Mouse (Mus musculus): Measurements from ENCODE around the gene Gpr156.

The Gpr156 gene

DNA sequence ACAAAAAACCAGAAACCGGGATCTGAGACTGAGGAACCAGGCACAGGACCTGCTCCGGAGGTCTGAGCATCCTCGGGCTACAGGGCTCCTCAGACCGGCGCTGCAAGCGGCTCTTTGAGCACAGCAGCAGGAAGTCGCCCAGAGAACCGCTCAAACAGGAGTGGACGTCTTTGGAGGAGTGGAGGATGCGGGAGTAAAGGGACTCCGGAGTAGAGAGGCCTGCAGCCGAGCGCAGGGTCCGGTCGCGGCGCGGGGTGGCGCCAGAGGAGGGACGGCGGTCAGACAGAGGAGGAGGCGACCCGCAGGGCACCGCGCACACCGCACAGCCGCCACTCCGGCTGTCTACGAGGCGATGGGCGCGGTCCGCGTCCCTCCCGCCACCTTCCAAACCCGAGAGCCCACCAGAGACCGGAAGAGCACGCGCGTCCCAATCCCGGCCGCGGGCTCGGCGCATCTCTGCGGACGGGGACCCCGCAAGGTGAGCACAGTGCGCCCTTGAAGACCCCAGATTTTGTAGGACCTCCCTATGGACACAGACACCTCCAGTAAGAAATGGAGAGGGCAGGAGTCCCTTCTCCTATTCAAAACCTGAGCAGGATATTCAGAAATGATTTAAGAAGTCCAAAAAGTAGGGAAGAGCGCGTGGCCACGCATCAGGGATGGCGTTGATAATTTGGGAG, at the start of gene Gpr156:
TSS of gene Gpr156 (plus strand) at position 359 of the 680 bp plus-strand sequence.
- peak; percentile 56 for DNase-seq

DNA sequence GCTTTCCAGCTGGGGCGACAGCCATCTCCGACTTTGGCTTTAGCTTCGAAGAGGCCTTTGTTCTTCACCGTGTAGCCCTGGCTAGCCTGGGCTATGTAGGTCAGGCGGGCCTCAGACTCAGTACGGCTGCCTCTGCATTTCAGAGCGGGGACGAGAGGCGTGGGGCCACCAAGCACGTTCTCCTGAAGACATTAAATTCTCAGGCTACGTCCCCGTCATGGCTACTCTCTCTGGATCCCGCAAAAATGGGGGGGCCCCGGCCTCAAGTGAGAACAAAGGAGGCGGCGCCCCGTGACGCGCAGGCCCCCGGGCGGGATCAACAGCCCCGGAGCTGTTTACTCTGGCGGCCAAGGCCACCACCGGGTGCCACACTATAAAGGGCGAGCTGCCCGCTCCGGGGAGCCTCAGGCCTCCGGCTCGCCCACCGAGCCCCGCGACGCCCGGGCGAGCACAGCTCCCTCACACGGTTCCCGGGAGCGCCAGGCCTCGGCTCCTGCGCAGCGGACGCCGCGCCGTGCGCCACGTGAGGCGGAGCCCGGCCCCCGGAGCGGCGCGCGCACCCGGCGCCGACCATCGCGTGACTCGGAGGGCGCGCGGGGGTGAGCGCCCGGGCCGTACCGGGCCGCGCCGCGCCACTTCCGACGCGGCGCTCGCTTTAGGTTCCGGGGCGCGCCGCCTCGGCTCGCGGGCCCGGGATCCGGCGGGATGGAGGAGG, 48.3 kb upstream of the Gpr156 start, which contains the start of gene Lrrc58:
TSS of gene Lrrc58 (plus strand) at position 599 of the 715 bp plus-strand sequence.
- peak; percentile 85 for DNase-seq

DNA sequence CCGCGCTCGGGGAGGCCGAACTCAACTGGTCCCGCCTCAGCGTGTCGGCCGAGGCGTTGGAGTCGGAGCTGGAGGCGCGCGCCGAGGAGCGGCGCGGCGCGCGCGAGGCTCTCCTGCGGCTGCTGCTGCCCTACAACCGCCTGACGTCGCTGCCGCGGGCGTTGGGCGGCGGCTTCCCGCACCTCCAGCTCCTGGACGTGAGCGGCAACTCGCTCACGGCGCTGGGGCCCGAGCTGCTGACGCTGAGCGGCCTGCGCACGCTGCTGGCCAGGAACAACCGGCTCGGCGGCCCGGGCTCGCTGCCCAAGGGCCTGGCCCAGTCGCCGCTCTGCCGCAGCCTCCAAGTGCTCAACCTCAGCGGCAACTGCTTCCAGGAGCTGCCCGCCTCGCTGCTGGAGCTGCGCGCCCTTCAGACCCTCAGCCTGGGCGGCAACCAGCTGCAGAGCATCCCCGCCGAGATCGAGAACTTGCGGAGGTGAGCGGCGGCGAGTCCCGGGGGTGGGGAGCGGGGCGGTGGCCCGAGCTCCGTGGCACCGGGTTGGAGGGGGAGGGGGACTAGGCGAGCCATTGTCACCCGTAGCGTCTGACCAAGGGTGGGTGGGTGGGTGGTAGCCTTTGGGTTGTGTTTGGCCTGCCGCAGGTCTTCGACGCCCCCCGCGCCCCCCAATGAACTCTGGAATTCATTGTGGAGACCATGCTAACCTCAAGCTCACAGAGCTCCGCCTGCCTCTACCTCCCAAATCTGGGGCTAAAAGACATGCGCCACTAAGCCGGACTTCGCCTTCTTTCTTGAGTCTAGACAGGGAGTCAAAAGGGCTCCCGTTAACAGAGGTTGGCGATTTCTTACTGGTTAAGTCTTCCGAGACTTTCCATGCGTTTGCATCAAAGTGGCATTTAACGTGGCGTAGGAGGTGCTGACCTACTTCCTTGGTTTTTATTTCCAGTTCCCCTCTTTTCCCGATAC, 47.5 kb upstream of the Gpr156 start:
- DNase-seq: peak; percentile 39

- no peak for DNase-seq
Measured at GRCm38 (mm10) chr16:37869470-37870231, 46.6 kb upstream of the Gpr156 start.

- DNase-seq: no peak
Measured at GRCm38 (mm10) chr16:37871112-37871715, 45.1 kb upstream of the Gpr156 start.

- no peak for DNase-seq
Measured at GRCm38 (mm10) chr16:37874501-37875235, 41.6 kb upstream of the Gpr156 start.

GRCm38 (mm10) chr16:37877406-37877805, 38.9 kb upstream of the Gpr156 start:
- no peak for DNase-seq

DNA sequence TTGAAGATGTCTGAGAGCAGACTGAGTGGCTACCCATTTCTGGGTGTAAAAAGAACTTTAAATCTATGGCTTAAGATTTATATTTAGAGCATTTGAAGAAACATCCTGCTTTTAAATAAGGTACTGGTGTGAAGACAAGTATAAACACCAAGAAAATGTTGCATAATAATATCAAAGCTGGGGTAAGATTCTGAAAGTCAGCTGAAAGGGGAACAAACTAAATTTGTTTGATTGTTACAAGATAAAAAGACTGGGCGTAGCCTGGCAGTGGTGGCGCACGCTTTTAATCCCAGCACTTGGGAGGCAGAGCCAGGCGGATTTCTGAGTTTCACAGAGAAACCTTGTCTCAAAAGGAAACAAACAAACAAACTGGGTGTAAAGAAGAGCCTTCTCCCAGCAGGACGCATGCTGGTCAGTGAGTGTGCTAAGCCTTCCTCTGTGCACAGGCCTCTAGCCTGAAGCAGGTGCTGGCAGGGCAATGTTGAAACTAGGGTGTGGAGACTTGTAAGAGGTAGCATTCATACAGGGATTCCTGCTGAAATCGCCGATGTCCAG, 37.3 kb upstream of the Gpr156 start:
- DNase-seq: no peak

GRCm38 (mm10) chr16:37879750-37880419, 36.4 kb upstream of the Gpr156 start:
- DNase-seq: no peak

- no peak for DNase-seq
Measured at GRCm38 (mm10) chr16:37881168-37881567, 35.1 kb upstream of the Gpr156 start.

GRCm38 (mm10) chr16:37888986-37889385, 27.3 kb upstream of the Gpr156 start:
- no peak for DNase-seq

DNA sequence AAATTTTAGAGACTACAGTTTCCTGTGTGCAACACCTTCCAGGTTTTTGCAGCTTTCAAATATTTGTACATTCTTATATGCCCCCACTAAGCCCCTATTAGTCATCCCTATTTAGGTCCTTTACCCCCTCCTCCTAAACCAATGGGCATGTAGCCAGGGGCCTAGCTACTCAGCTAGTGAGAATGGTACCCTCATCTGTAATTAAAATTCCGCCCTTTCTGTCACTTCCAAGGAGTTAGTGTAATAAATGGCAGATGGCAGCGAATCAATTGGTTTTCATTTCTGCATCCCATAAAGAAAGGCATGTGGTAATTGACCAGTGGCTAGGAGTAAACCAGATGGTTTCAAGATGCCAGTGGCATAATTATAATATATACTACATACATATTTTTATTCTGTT, 23.6 kb upstream of the Gpr156 start:
- DNase-seq: no peak

DNA sequence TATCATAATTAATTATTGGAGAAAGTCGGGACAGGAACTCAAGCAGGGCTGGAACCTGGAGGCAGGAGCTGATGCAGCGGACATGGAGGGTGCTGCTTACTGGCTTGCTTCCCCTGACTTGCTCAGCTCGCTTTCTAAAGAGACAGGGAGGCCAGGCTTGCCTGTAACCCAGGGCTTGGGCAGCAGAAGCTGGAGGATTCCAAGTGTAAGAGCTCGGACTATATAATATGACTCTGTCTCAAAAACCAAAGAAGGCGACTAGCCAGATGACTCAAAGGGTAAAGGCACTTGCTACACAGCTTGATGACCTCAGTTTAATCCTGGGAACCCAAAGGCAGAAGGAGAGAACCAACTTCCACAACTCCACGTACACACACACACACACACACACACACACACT, 22.9 kb upstream of the Gpr156 start:
- DNase-seq: no peak

DNA sequence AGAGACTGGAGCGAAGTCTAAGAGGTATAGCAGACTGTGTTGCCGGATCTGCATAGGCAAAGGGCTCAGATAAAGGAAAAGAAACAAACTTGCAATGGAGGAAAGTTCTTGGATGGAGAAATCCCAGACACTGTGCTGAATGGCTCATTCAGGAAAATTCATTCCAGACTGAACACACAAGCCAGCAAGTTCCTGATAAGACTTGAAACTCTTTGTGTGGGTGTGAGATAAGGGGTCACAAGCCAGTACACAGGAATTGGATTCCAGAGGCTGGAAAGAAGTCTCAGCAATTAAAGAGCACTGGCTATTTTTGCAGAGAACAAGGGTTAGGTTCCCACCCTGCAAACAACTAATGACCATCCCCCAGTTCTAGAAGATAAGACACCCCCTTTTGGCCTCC, 22.4 kb upstream of the Gpr156 start:
- DNase-seq: no peak

GRCm38 (mm10) chr16:37898790-37899189, 17.5 kb upstream of the Gpr156 start:
- DNase-seq: no peak

DNA sequence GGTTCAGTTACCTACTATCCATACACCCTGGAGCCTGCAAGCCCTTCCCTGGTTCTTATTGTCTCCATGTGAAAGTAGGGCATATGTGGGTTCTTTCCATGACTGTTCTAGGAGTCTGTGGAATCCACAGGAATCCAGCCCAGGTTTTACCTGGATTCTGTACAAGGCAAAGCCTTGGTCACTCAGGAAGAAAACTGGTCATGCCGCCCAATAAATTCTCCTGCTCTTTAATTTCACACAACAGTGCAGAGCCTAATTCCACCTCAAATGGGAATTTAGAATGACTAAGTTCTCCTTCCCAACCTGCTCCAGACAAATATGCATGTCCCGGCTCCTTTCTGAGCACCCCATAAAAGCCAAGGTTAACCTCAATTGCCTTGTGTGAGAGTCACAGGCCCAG, 16.9 kb upstream of the Gpr156 start:
- DNase-seq: no peak

- DNase-seq: no peak
Measured at GRCm38 (mm10) chr16:37901318-37901717, 15.0 kb upstream of the Gpr156 start.

DNA sequence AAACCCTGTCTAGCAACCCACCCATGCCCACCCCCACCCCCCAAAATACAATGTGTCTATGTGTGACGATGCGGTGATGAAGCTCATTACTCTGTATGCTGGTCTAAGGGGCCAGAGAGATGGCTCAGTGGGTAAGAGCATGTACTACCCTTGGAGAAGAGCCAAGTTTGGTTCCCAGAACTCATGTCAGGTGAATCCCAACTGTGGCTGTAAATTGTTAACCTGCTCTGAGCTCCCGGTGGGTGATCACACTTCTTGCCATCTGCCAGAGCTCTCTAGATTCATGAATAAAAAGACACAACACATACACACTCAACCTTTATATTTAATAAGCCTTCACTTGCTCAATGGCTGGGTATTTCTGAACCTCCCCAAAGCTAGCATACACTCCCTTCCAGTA, 9.8 kb upstream of the Gpr156 start:
- no peak for DNase-seq

DNA sequence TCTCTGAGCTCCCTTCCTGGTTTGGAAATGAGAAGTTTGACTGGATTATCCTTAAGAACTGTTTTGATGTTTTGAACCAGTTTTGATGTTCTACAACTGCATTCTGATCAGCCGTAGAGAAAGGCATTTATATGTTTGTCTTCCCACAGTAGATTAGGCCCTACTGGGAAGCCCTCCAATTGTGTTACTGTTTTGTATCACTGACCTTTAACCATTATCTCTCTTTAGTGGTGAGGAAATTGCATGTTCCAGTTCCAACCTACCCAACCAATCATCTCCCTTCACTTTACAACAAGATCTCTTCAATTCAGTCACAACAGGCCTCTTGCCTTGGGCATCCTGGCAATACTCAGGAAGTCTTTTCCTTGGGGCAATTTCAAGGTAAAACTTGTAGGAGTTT, 5.2 kb upstream of the Gpr156 start:
- no peak for DNase-seq

DNA sequence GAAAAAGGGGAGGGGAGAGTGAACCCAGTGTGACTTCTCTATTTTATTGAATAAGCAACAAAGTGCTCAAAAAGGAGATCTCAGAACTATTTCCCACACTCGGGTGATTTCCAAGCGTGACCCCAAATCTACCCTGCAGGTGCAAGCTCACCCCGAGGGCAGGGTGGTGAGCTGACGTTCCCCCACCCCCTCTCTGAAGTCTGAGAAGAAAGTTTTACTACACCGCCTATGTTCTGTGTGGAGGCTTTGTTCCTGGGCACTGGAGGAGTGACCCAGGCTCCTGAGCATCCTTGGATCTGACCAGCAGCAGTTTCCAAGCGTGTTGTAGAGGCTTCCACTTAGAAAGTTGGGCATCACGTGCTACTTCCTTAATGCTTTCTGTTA, 514 bp downstream of the Gpr156 start:
- DNase-seq: no peak

DNA sequence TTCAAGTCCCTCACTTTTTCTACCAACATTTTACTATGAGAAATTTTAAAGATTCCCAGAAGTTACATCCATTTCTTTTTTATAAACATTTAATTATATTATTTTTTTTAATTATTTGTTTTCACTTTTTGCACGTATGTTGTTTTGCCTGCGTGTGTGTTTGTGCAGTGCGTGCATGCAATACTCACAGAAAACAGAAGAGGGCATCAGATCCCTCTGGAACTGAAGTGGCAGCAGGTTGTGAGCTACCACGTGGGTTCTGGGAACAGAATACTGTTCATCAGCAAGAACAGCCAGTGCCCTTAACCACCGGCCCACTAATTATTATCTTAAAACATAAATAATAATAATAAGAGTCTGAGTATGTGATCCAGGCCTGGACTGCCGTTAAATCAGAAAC, 2.7 kb downstream of the Gpr156 start:
- no peak for DNase-seq
